Mouse (Mus musculus): ENCODE results near the gene Ikbip.

The Ikbip gene

GRCm38 (mm10) chr10:91082550-91083392 lies at the start of gene Ikbip, which contains the start of gene Apaf1:
Gene Ikbip (plus strand): TSS chr10:91082940.
Gene Apaf1 (minus strand): TSS chr10:91082770.
- DNase-seq (ENCODE audit: low spot score in 2 of 2): peak; percentile 99 to 100

- peak; percentile 41 to 80 for DNase-seq (ENCODE audit: low spot score in 2 of 2)
Observed at GRCm38 (mm10) chr10:91033942-91034341, 48.8 kb upstream of the Ikbip start.

- no peak for DNase-seq (ENCODE audit: low spot score in 2 of 2)
Observed at GRCm38 (mm10) chr10:91049696-91050095, 33.0 kb upstream of the Ikbip start.

- DNase-seq (ENCODE audit: low spot score in 2 of 2): no peak
Observed at GRCm38 (mm10) chr10:91051156-91051555, 31.6 kb upstream of the Ikbip start.

GRCm38 (mm10) chr10:91052734-91053133 lies 30.0 kb upstream of the Ikbip start:
- no peak for DNase-seq (ENCODE audit: low spot score in 2 of 2)

- no peak for DNase-seq (ENCODE audit: low spot score in 2 of 2)
Observed at GRCm38 (mm10) chr10:91060742-91061141, 22.0 kb upstream of the Ikbip start.

GRCm38 (mm10) chr10:91062355-91062754 lies 20.4 kb upstream of the Ikbip start:
- DNase-seq (ENCODE audit: low spot score in 2 of 2): no peak

GRCm38 (mm10) chr10:91071768-91072167 lies 11.0 kb upstream of the Ikbip start:
- DNase-seq (ENCODE audit: low spot score in 2 of 2): no peak

GRCm38 (mm10) chr10:91073345-91073744 lies 9.4 kb upstream of the Ikbip start:
- no peak for DNase-seq (ENCODE audit: low spot score in 2 of 2)

GRCm38 (mm10) chr10:91076667-91077066 lies 6.1 kb upstream of the Ikbip start:
- no peak for DNase-seq (ENCODE audit: low spot score in 2 of 2)

GRCm38 (mm10) chr10:91080540-91080939 lies 2.2 kb upstream of the Ikbip start:
- DNase-seq (ENCODE audit: low spot score in 2 of 2): no peak

- DNase-seq (ENCODE audit: low spot score in 2 of 2): no peak
Observed at GRCm38 (mm10) chr10:91081959-91082507, 707 bp upstream of the Ikbip start.

- DNase-seq (ENCODE audit: low spot score in 2 of 2): no peak
Observed at GRCm38 (mm10) chr10:91083393-91083927, 720 bp downstream of the Ikbip start.

GRCm38 (mm10) chr10:91092812-91093211 lies 10.1 kb downstream of the Ikbip start:
- no peak for DNase-seq (ENCODE audit: low spot score in 2 of 2)

GRCm38 (mm10) chr10:91094251-91095104 lies 11.7 kb downstream of the Ikbip start:
- no peak for DNase-seq (ENCODE audit: low spot score in 2 of 2)

- no peak for DNase-seq (ENCODE audit: low spot score in 2 of 2)
Observed at GRCm38 (mm10) chr10:91098056-91098455, 15.3 kb downstream of the Ikbip start.

GRCm38 (mm10) chr10:91100101-91100500 lies 17.4 kb downstream of the Ikbip start:
- DNase-seq (ENCODE audit: low spot score in 2 of 2): no peak

GRCm38 (mm10) chr10:91101936-91102335 lies 19.2 kb downstream of the Ikbip start:
- DNase-seq (ENCODE audit: low spot score in 2 of 2): no peak

GRCm38 (mm10) chr10:91102799-91103590 lies 20.3 kb downstream of the Ikbip start:
- DNase-seq (ENCODE audit: low spot score in 2 of 2): no peak

- DNase-seq (ENCODE audit: low spot score in 2 of 2): no peak
Observed at GRCm38 (mm10) chr10:91105981-91106380, 23.2 kb downstream of the Ikbip start.

GRCm38 (mm10) chr10:91109841-91110240 lies 27.1 kb downstream of the Ikbip start:
- no peak for DNase-seq (ENCODE audit: low spot score in 2 of 2)

All from spleen, postnatal 10 days (tissue).